Mouse (Mus musculus) G1E (cell line): ENCODE measurements around the gene Pxt1. TPM values are rescaled to one million over a fixed set of nuclear protein-coding genes. Genes with fewer than 3 reads are reported as not detected.

ENCODE experiments used
- ATAC-seq: 2 replicates; pipeline ENCODE4 v1.8.0; 2016; ENCODE audit warnings: mild to moderate bottlenecking; ENCODE audit not compliant: insufficient number of reproducible peaks, poor library complexity, low FRiP score, severe bottlenecking; ENCODE audit errors: extremely low read depth
- DNase-seq: peaks from one replicate; pipeline ENCODE4 v3.0.0; 2012; ENCODE audit warnings: low spot score
- H3K27me3 ChIP-seq: 2 replicates; pipeline ENCODE4 v1.6.1; 2012; ENCODE audit warnings: mild to moderate bottlenecking, low read length, inconsistent platforms; ENCODE audit not compliant: insufficient read depth
- H3K36me3 ChIP-seq: replicated peaks from 2 replicates; pipeline ENCODE3; 2012; ENCODE audit warnings: mild to moderate bottlenecking, inconsistent platforms
- H3K4me1 ChIP-seq: 2 replicates; pipeline ENCODE4 v1.6.1; 2012; ENCODE audit warnings: low read depth, low read length, inconsistent platforms, mixed read lengths; ENCODE audit not compliant: insufficient read depth
- H3K4me3 ChIP-seq: 2 replicates; pipeline ENCODE4 v1.5.1; 2012; ENCODE audit warnings: low read depth, mild to moderate bottlenecking, inconsistent platforms, low read length, moderate library complexity, mixed read lengths
- H3K9me3 ChIP-seq: replicated peaks from 2 replicates; pipeline ENCODE4 v1.6.1; 2012; ENCODE audit warnings: inconsistent platforms
- CTCF ChIP-seq: IDR thresholded peaks from 2 replicates; pipeline ENCODE4 v1.5.1; 2012; ENCODE audit warnings: low read depth, low read length, inconsistent platforms, mixed read lengths
- GATA1 ChIP-seq: IDR thresholded peaks from 2 replicates; pipeline ENCODE4 v1.6.1; 2012; ENCODE audit warnings: borderline replicate concordance, low read length, inconsistent platforms, mixed read lengths
- GATA2 ChIP-seq: IDR thresholded peaks from 2 replicates; pipeline ENCODE4 v1.6.1; 2012; ENCODE audit warnings: low read depth, low read length, inconsistent platforms, borderline replicate concordance
- POLR2AphosphoS5 ChIP-seq: IDR thresholded peaks from 2 replicates; pipeline ENCODE4 v1.6.1; 2012; ENCODE audit warnings: low read depth, low read length, inconsistent platforms; ENCODE audit not compliant: insufficient replicate concordance
- TAL1 ChIP-seq: conservative IDR thresholded peaks from 2 replicates; pipeline ENCODE4 v1.6.1; 2012; ENCODE audit warnings: low read depth, low read length, inconsistent platforms, mixed read lengths
- polyA plus RNA-seq: library from polyadenylated mRNA; stranded (reverse); fragments of >175 nt; gene quantifications from 2 replicates; pipeline ENCODE4 v1.2.3, GENCODE M21; 2012
- total RNA-seq, 2 experiments: library from RNA; stranded (forward) in 1 of 2; stranded (reverse) in 1 of 2; fragments of 200-1000 nt in 1 of 2; fragments of >200 nt in 1 of 2; fragmentation: Nextera tagmentation in 1 of 2; gene quantifications; 2 replicates each; pipeline ENCODE4 v1.2.3; 2014 to 2017

The Pxt1 gene
- total and polyA plus RNA-seq, 3 experiments: 0.23 TPM; not detected in 2

GRCm38 (mm10) chr17:28898249-28898648 lies 45.4 kb downstream of the Pxt1 start:
- DNase-seq (no peak), ATAC-seq (no peak)
- Histone ChIP-seq H3K27me3 (peaks cover 32% of the 10 kb centered on the region), H3K36me3 (no peaks in the 10 kb centered on the region), H3K4me3 (no peak overlapping the region), H3K9me3 (no peaks in the 10 kb centered on the region), H3K4me1 (peaks cover 11% of the 10 kb centered on the region)
- TF ChIP-seq POLR2AphosphoS5 (no peak), TAL1 (no peak), GATA1 (no peak), GATA2 (no peak), CTCF (no peak)

DNA sequence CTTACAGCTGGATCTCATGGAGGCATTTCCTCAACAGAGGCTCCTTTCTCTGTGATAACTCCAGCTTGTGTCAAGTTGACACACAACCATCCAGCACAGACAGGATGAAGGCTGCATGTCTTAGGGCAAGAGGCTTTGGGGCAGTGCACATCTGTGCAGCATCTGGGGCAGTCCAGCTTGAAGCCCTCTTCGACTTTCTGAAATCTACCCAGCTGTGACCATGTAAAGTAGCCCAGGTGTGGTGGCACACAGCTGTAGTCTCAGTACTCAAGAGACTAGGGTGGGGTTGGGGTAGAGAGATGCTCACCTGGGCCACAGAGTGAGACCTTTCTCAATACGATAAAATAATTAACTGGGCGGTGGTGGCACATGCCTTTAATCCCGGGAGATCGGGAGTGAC lies 45.8 kb downstream of the Pxt1 start:
- peaks cover 11% of the 10 kb centered on the region for H3K4me1 ChIP-seq
- DNase-seq (no peak), ATAC-seq (no peak)
- no peak for TF ChIP-seq CTCF
- TF ChIP-seq GATA1: no peak
- TF ChIP-seq TAL1: no peak
- TF ChIP-seq GATA2: no peak
- TF ChIP-seq POLR2AphosphoS5: no peak
- peaks cover 29% of the 10 kb centered on the region for H3K27me3 ChIP-seq
- H3K36me3 ChIP-seq: no peaks in the 10 kb centered on the region
- H3K4me3 ChIP-seq: no peak overlapping the region
- no peaks in the 10 kb centered on the region for H3K9me3 ChIP-seq

DNA sequence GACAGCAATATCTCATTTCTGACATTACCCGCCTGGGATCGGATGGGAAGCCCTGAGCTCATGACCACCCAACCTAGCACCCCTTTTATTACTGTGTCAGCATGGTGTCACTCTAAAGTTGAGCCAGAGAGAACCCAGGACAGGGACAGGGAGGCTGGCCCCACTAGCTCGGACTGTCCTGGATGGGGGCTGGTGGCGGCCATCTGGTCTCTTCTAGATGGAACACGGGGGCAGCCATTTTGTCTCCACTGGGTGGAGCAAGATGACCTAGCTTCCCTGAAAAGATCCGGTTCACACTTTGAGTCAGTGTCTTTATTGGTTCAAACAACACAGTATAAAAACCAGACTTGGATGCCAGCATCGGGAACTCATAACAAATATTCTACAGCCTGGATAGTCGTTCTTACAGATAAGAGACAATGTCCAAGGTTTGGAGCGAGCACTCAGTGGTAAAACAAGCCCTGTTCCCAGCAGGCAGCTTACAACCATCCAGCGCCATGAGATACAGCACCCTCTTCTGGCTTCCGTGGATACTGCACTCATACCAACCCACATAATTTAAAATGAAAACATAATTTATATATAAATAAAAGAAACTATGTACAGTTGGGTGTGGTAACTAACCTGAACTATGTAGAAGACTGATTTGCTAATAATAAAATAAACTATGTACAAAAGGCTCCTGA lies 47.4 kb downstream of the Pxt1 start:
- Histone ChIP-seq H3K4me1 (peaks cover 11% of the 10 kb centered on the region), H3K36me3 (no peaks in the 10 kb centered on the region), H3K9me3 (no peaks in the 10 kb centered on the region), H3K27me3 (peaks cover 17% of the 10 kb centered on the region), H3K4me3 (no peak overlapping the region)
- DNase-seq: no peak
- no peak for TF ChIP-seq TAL1
- TF ChIP-seq CTCF: 0 out of 2 replicates have a peak, but pooled peaks have one; percentile 23
- ATAC-seq: no peak

DNA sequence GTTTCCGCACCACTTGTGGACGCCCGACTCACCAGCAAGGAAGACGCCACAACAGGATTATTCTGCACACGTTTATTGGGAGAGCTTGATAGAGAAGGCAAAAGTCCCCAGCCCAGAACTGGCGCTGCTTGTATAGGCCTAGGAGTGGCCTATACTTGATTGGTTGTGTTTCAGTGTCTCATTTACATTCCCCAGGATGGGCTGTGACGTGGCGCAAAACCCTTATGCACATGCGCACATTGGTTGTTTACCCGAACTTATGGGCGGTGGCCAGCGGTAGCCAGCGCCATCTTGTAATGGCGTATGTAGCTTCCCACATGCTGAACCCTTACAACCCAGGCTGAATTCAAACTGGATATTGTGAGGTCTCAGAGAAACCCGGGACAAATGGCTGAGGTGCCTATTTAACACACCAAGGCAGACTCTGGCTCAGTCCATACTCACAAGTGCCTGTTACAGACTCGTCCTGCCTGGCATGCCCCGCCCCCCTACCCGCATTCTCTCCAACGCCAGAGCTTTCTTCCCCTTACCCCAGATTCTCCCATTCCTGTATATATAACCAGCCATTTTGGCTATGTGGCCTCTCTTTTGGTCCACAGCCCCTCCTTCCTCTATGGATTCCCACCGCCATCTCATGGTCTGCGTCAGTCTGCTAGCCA lies 48.3 kb downstream of the Pxt1 start:
- ATAC-seq (no peak), DNase-seq (no peak)
- no peaks in the 10 kb centered on the region for H3K9me3 ChIP-seq
- H3K27me3 ChIP-seq: peaks cover 12% of the 10 kb centered on the region
- no peak for TF ChIP-seq GATA1
- TF ChIP-seq POLR2AphosphoS5: no peak
- no peak for TF ChIP-seq GATA2
- no peak for TF ChIP-seq TAL1
- no peak for TF ChIP-seq CTCF
- peaks cover 11% of the 10 kb centered on the region for H3K4me1 ChIP-seq
- no peaks in the 10 kb centered on the region for H3K36me3 ChIP-seq
- H3K4me3 ChIP-seq: no peak overlapping the region

DNA sequence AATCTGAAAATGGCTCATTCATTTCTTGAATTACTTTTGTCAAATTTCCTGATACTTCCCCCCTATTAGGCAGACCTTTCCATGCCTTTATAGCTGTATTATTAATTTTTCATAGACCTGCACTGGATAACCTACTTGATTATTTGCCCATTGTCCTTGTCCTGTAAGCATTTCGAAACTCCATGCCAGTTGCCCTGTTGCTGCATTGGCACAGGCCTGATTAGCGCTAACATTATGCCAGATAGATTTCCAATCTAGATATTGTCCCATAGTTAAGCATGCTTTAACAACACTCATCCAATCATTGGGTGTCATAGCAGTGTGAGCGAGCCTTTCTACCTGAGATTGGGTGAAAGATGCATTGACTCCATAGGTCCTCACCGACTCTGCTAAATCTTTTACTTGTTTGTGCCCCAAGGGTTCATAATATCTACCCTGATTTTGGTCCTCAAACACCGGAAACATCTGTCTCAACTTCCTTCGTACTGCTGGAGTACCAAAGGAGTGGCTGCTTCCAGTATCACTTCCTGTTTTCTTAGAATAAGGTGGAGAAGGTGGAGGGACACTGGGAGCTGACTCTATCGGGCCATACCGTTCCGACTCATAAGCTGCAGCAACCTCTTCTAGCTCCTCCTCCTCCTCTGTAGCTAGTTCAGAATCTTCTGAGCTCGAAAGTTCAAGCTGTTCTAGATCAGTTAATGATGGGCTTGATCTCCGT lies 49.4 kb downstream of the Pxt1 start:
- peaks cover 11% of the 10 kb centered on the region for H3K4me1 ChIP-seq
- no peak overlapping the region for H3K4me3 ChIP-seq
- no peak for ATAC-seq
- peaks cover 8% of the 10 kb centered on the region for H3K27me3 ChIP-seq
- H3K9me3 ChIP-seq: no peaks in the 10 kb centered on the region
- DNase-seq: no peak
- TF ChIP-seq GATA1 (no peak), TAL1 (no peak), GATA2 (no peak), POLR2AphosphoS5 (no peak)
- H3K36me3 ChIP-seq: no peaks in the 10 kb centered on the region

GRCm38 (mm10) chr17:28886266-28886665 lies 57.4 kb downstream of the Pxt1 start:
- Histone ChIP-seq H3K9me3 (peaks cover 3% of the 10 kb centered on the region; the same call in 1 of the 2 replicates), H3K4me3 (no peak overlapping the region), H3K36me3 (no peaks in the 10 kb centered on the region), H3K27me3 (peaks cover 26% of the 10 kb centered on the region), H3K4me1 (peaks cover 13% of the 10 kb centered on the region)
- DNase-seq (no peak), ATAC-seq (no peak)
- no peak for TF ChIP-seq GATA2
